Mouse (Mus musculus) testis, adult 2 months (tissue): ENCODE data around the gene Txndc17.

ENCODE experiments used
- CTCF ChIP-seq: fragments of 200-500 bp; IDR thresholded peaks from 2 replicates; pipeline ENCODE4 v1.5.1; 2012; ENCODE audit warnings: low read depth, mild to moderate bottlenecking, inconsistent platforms, low read length, moderate library complexity; ENCODE audit not compliant: control insufficient read depth, insufficient read depth, insufficient replicate concordance
- POLR2A ChIP-seq: fragments of 200-500 bp; IDR thresholded peaks from 2 replicates; pipeline ENCODE4 v1.6.1; 2012; ENCODE audit warnings: low read depth, mild to moderate bottlenecking, inconsistent platforms, low read length, moderate library complexity; ENCODE audit not compliant: control insufficient read depth

DNA sequence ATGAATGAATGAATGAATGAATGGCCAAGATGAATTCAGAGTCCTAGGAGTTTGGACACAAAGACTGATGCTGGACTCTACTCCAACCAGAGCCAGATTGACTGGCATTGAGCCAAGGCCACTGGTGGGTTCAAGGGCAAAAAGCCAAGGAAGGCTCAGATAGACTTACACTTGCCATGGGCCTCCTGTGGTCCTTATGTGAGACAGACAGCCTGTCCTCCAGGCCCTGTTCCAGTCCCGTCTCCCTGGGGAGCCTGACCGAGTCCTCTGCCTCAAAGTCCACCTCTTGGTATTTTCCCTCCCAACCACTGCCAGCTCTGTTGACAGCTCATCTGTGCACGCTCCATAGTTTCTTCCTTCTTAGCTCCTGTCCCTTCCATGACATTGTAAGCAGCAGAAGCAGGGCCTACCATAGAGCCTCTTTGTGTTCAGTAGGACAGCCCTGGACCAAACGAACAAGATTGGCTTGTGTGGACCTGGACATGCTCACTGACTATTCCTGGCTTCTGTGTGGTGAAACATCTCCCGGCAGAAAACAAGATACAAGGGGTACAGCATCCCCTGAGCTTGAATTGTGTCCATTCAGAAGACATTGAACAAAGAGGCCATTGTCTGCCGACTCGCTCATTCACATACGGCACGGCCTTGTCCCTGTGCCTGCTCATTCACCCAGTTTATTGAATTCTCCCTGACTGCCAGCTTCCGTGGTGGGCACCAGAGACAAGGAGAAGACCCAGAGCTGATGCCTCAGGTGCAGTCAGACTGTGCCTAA lies 18.9 kb downstream of the Txndc17 start:
- no peak for TF ChIP-seq CTCF
- no peak for TF ChIP-seq POLR2A
